Mouse (Mus musculus) forebrain, embryonic 16.5 days (tissue): ENCODE data around the gene Klrb1c. TPM values are rescaled to one million over a fixed set of nuclear protein-coding genes. Genes with fewer than 3 reads are reported as not detected.
A peak's percentile ranks its signal among the peaks of the same experiment; 100 is the strongest.
"Not testable (repeated sequence)": the region's sequence is repeated elsewhere in the genome, so short reads cannot be mapped to it uniquely, and the experiment has no call there.

ENCODE experiments used
- ATAC-seq: fragments of 200-750 bp; cut with Nextera tagmentation; 2 replicates; pipeline ENCODE4 v1.8.0; 2017; ENCODE audit warnings: mild to moderate bottlenecking, moderate library complexity
- H3K27ac ChIP-seq: fragments of 300-500 bp; sonication (generic); 2 replicates; pipeline ENCODE4 v1.5.1; 2014; ENCODE audit warnings: low read length, control low read depth
- H3K27me3 ChIP-seq: fragments of 300-500 bp; sonication (generic); replicated peaks from 2 replicates; pipeline ENCODE4 v1.6.1; 2014; ENCODE audit warnings: low read length; ENCODE audit not compliant: control insufficient read depth, insufficient read depth
- H3K36me3 ChIP-seq: fragments of 300-500 bp; sonication (generic); 2 replicates; pipeline ENCODE4 v1.6.1; 2014; ENCODE audit not compliant: control insufficient read depth, insufficient read depth
- H3K4me1 ChIP-seq: fragments of 300-500 bp; sonication (generic); replicated peaks from 2 replicates; pipeline ENCODE4 v1.6.1; 2014; ENCODE audit warnings: low read length; ENCODE audit not compliant: control insufficient read depth, insufficient read depth
- H3K4me2 ChIP-seq: fragments of 300-500 bp; sonication (generic); 2 replicates; pipeline ENCODE4 v1.6.1; 2014; ENCODE audit warnings: mild to moderate bottlenecking, low read length, control low read depth
- H3K4me3 ChIP-seq: fragments of 300-500 bp; sonication (generic); replicated peaks from 2 replicates; pipeline ENCODE4 v1.5.1; 2014; ENCODE audit warnings: mild to moderate bottlenecking, low read length, control low read depth
- H3K9ac ChIP-seq: fragments of 300-500 bp; sonication (generic); replicated peaks from 2 replicates; pipeline ENCODE4 v1.6.1; 2014; ENCODE audit warnings: low read depth, low read length, control low read depth
- H3K9me3 ChIP-seq: fragments of 300-500 bp; sonication (generic); 2 replicates; pipeline ENCODE4 v1.6.1; 2016; ENCODE audit warnings: low read length; ENCODE audit not compliant: control insufficient read depth
- WGBS: fragments of 180-500 bp; shearing (Covaris S2); extraction: QIAGEN DNeasy Blood & Tissue Kit; methylation state at CpG from one replicate; pipeline ENCODE4 v1.1.7; 2014; 5-methylcytosine and 5-hydroxymethylcytosine counted together
- polyA plus RNA-seq: library from polyadenylated mRNA; unstranded; fragments of >200 nt; fragmentation: Nextera tagmentation; extraction: Ambion mirVana; gene quantifications from 2 replicates; pipeline ENCODE4 v1.2.1, GENCODE M21; 2015

Gene Klrb1c
- polyA plus RNA-seq, 1 experiment from 2014 or later = 0.15 TPM

GRCm38 (mm10) chr6:128761144-128761540 is 27.9 kb downstream of the Klrb1c start:
- peak overlapping the region; percentile 52 for H3K4me2 ChIP-seq
- H3K9ac ChIP-seq = peak overlapping the region; percentile 59
- 39% methylated on average over 5 of the region's 5 CpGs for WGBS
- H3K9me3 ChIP-seq = no peaks in the 10 kb centered on the region
- no peaks in the 10 kb centered on the region for H3K27me3 ChIP-seq
- H3K36me3 ChIP-seq = no peaks in the 10 kb centered on the region
- peaks cover 3% of the 10 kb centered on the region for H3K4me1 ChIP-seq
- no peak for ATAC-seq
- H3K27ac ChIP-seq = peak overlapping the region; percentile 80
- H3K4me3 ChIP-seq = peak overlapping the region; percentile 59

- not testable (repeated sequence) for H3K36me3 ChIP-seq, H3K9me3 ChIP-seq, H3K4me1 ChIP-seq, H3K27me3 ChIP-seq
- under 1% methylated on average over 44 of the region's 44 CpGs for WGBS
- ATAC-seq = peak; percentile 68
- Histone ChIP-seq H3K9ac (peak overlapping the region; percentile 72), H3K27ac (peak overlapping the region; percentile 91), H3K4me3 (peak overlapping the region; percentile 59), H3K4me2 (peak overlapping the region; percentile 52)
Observed at GRCm38 (mm10) chr6:128760416-128761143, 28.4 kb downstream of the Klrb1c start.

GRCm38 (mm10) chr6:128760016-128760415 is 29.0 kb downstream of the Klrb1c start:
- peak; percentile 49 for ATAC-seq
- WGBS = under 1% methylated on average over 22 of the region's 22 CpGs

GRCm38 (mm10) chr6:128759221-128759950 is 29.6 kb downstream of the Klrb1c start:
- no peaks in the 10 kb centered on the region for H3K27me3 ChIP-seq
- H3K4me1 ChIP-seq = peaks cover 3% of the 10 kb centered on the region
- H3K27ac ChIP-seq = no peak overlapping the region; the same call in 1 of the 2 replicates
- no peaks in the 10 kb centered on the region for H3K9me3 ChIP-seq
- no peak for ATAC-seq
- 78% methylated on average over 5 of the region's 5 CpGs for WGBS
- no peaks in the 10 kb centered on the region for H3K36me3 ChIP-seq
- H3K4me3 ChIP-seq = peak overlapping the region; percentile 10; the same call in 1 of the 2 replicates
- H3K4me2 ChIP-seq = no peak overlapping the region
- H3K9ac ChIP-seq = no peak overlapping the region

More at GRCm38 (mm10) chr6:128760016-128760415, 29.0 kb downstream of the Klrb1c start:
- H3K4me1 ChIP-seq, H3K9me3 ChIP-seq, H3K36me3 ChIP-seq, H3K27me3 ChIP-seq: not testable (repeated sequence)
- Histone ChIP-seq H3K4me2 (peak overlapping the region; percentile 29), H3K4me3 (peak overlapping the region; percentile 59), H3K9ac (peak overlapping the region; percentile 72), H3K27ac (peak overlapping the region; percentile 91)

- H3K36me3 ChIP-seq, H3K4me3 ChIP-seq, H3K9me3 ChIP-seq, ATAC-seq, H3K27ac ChIP-seq, H3K4me2 ChIP-seq, H3K9ac ChIP-seq, H3K27me3 ChIP-seq, H3K4me1 ChIP-seq: not testable (repeated sequence)
- 75% methylated on average over 4 of the region's 4 CpGs for WGBS
Observed at GRCm38 (mm10) chr6:128755402-128755763, 33.6 kb downstream of the Klrb1c start.

GRCm38 (mm10) chr6:128754748-128755401 is 34.1 kb downstream of the Klrb1c start:
- 81% methylated on average over 12 of the region's 12 CpGs for WGBS
- H3K27ac ChIP-seq, H3K27me3 ChIP-seq, H3K9me3 ChIP-seq, H3K36me3 ChIP-seq, H3K4me1 ChIP-seq, ATAC-seq, H3K9ac ChIP-seq, H3K4me2 ChIP-seq, H3K4me3 ChIP-seq: not testable (repeated sequence)

GRCm38 (mm10) chr6:128754265-128754664 is 34.8 kb downstream of the Klrb1c start:
- not testable (repeated sequence) for H3K4me2 ChIP-seq, H3K4me1 ChIP-seq, H3K36me3 ChIP-seq, H3K27ac ChIP-seq, H3K9ac ChIP-seq, H3K27me3 ChIP-seq, H3K9me3 ChIP-seq, H3K4me3 ChIP-seq
- 25% methylated on average over 9 of the region's 10 CpGs for WGBS
- peak; percentile 79 for ATAC-seq

GRCm38 (mm10) chr6:128753610-128754224 is 35.3 kb downstream of the Klrb1c start:
- H3K27ac ChIP-seq, H3K9me3 ChIP-seq, H3K27me3 ChIP-seq, H3K9ac ChIP-seq, H3K36me3 ChIP-seq, H3K4me1 ChIP-seq, H3K4me3 ChIP-seq: not testable (repeated sequence)
- 47% methylated on average over 7 of the region's 8 CpGs for WGBS
- H3K4me2 ChIP-seq = peak overlapping the region; percentile 15
- peak; percentile 98 for ATAC-seq

- H3K27ac ChIP-seq, H3K9ac ChIP-seq, H3K4me1 ChIP-seq, H3K36me3 ChIP-seq, H3K27me3 ChIP-seq, H3K4me3 ChIP-seq, ATAC-seq, H3K9me3 ChIP-seq, H3K4me2 ChIP-seq: not testable (repeated sequence)
- WGBS = 69% methylated on average over 6 of the region's 6 CpGs
Observed at GRCm38 (mm10) chr6:128747006-128747405, 42.0 kb downstream of the Klrb1c start.
